Mouse (Mus musculus) forebrain, embryonic 16.5 days (tissue): ENCODE data around the gene Gba2. TPM values are rescaled to one million over a fixed set of nuclear protein-coding genes. Genes with fewer than 3 reads are reported as not detected.

Experiments
- ATAC-seq: fragments of 200-750 bp; cut with Nextera tagmentation; 2 replicates; pipeline ENCODE4 v1.8.0; 2017; ENCODE audit warnings: mild to moderate bottlenecking, moderate library complexity
- H3K27ac ChIP-seq: fragments of 300-500 bp; sonication (generic); 2 replicates; pipeline ENCODE4 v1.5.1; 2014; ENCODE audit warnings: low read length, control low read depth
- H3K27me3 ChIP-seq: fragments of 300-500 bp; sonication (generic); replicated peaks from 2 replicates; pipeline ENCODE4 v1.6.1; 2014; ENCODE audit warnings: low read length; ENCODE audit not compliant: control insufficient read depth, insufficient read depth
- H3K36me3 ChIP-seq: fragments of 300-500 bp; sonication (generic); 2 replicates; pipeline ENCODE4 v1.6.1; 2014; ENCODE audit not compliant: control insufficient read depth, insufficient read depth
- H3K4me1 ChIP-seq: fragments of 300-500 bp; sonication (generic); replicated peaks from 2 replicates; pipeline ENCODE4 v1.6.1; 2014; ENCODE audit warnings: low read length; ENCODE audit not compliant: control insufficient read depth, insufficient read depth
- H3K4me2 ChIP-seq: fragments of 300-500 bp; sonication (generic); 2 replicates; pipeline ENCODE4 v1.6.1; 2014; ENCODE audit warnings: mild to moderate bottlenecking, low read length, control low read depth
- H3K4me3 ChIP-seq: fragments of 300-500 bp; sonication (generic); replicated peaks from 2 replicates; pipeline ENCODE4 v1.5.1; 2014; ENCODE audit warnings: mild to moderate bottlenecking, low read length, control low read depth
- H3K9ac ChIP-seq: fragments of 300-500 bp; sonication (generic); replicated peaks from 2 replicates; pipeline ENCODE4 v1.6.1; 2014; ENCODE audit warnings: low read depth, low read length, control low read depth
- H3K9me3 ChIP-seq: fragments of 300-500 bp; sonication (generic); 2 replicates; pipeline ENCODE4 v1.6.1; 2016; ENCODE audit warnings: low read length; ENCODE audit not compliant: control insufficient read depth
- WGBS: fragments of 180-500 bp; shearing (Covaris S2); extraction: QIAGEN DNeasy Blood & Tissue Kit; methylation state at CpG from one replicate; pipeline ENCODE4 v1.1.7; 2014; 5-methylcytosine and 5-hydroxymethylcytosine counted together
- polyA plus RNA-seq: library from polyadenylated mRNA; unstranded; fragments of >200 nt; fragmentation: Nextera tagmentation; extraction: Ambion mirVana; gene quantifications from 2 replicates; pipeline ENCODE4 v1.2.1, GENCODE M21; 2015

Gba2 gene
- polyA plus RNA-seq, 1 experiment from 2014 or later: 62.3 TPM

DNA sequence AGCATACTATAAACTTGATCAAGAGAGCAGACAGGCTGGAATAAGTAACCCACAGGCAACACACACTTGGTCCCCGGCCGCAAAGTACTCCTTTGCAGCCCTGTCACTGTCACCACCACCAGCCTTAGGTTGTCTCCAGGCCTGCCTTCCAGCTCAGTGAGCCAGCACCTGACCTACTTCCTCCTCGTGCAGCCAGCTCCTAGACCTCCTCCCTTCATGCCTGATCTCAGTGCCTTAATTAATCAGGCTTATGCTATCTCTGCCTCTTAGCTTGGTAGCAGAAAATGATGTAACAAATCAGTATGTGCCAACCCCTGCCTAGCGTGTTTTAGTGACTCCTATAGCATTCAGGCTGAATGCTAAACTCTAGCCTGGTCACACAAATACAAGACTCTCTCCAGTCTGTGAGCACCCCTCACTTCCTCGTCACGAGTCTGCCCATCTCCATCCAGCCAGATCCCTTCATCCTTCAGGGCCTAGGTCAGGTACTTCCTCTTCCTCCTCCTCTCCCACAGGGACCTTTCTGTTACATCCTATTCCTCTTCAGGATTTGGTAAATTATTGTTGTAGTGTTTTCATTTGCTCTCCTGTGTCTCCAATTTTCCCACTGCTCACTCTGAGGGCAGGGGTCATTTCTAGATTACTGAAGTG lies 7.2 kb downstream of the Gba2 start:
- peaks cover 22% of the 10 kb centered on the region for H3K4me1 ChIP-seq
- 86% methylated on average over 6 of the region's 6 CpGs for WGBS
- ATAC-seq: no peak

DNA sequence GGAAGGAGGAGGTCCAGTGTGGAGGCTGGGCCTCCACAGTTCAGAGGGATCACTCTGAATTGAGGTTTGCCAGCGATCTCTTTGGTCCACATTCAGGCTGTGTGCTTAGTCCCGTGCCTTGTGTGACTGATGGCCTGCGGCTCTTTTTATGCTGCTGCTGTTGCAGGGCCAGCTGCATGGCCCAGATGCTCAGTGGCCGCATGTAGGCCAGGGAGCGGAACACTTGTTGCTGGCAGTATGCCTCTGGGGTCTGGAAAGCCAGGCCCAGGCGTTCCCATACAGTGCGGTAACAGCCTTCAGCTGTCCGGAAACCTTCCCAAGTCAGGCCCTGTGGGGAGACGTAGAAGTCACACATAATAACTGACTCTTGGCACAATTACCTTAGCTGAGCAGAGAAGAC lies 11.5 kb downstream of the Gba2 start:
- Histone ChIP-seq H3K27me3 (no peaks in the 10 kb centered on the region), H3K27ac (no peak overlapping the region), H3K9ac (no peak overlapping the region), H3K36me3 (peaks cover 55% of the 10 kb centered on the region), H3K4me2 (no peak overlapping the region), H3K4me1 (peaks cover 13% of the 10 kb centered on the region), H3K9me3 (no peaks in the 10 kb centered on the region), H3K4me3 (no peak overlapping the region)
- ATAC-seq: no peak
- 92% methylated on average over 9 of the region's 9 CpGs for WGBS

More for the DNA sequence above, 7.2 kb downstream of the Gba2 start:
- H3K36me3 ChIP-seq: peaks cover 49% of the 10 kb centered on the region
- no peak overlapping the region for H3K4me2 ChIP-seq
- no peaks in the 10 kb centered on the region for H3K27me3 ChIP-seq
- H3K9me3 ChIP-seq: no peaks in the 10 kb centered on the region
- H3K4me3 ChIP-seq: no peak overlapping the region
- H3K9ac ChIP-seq: no peak overlapping the region
- H3K27ac ChIP-seq: no peak overlapping the region

DNA sequence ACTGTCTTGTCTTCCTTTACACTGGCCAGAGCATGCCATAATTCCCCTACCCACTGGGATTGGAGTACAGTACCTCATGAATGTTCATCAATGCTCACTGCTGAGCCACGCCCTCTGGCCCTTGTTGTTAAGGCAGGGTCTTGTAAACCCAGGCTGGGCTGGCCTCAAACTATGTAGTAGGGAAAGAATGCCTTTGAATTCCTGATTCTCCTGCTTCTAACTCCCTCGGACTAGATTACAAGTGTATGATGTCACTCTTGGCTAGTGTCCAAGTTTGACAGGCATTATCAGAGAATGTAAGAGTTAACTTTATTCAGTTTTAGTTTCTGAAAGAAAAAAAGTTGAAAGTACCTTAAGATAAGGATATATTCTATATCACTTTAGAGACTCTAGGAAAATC lies 14.4 kb downstream of the Gba2 start:
- no peak overlapping the region for H3K4me3 ChIP-seq
- no peaks in the 10 kb centered on the region for H3K27me3 ChIP-seq
- H3K9me3 ChIP-seq: no peaks in the 10 kb centered on the region
- no peak overlapping the region for H3K9ac ChIP-seq
- H3K4me2 ChIP-seq: no peak overlapping the region
- H3K36me3 ChIP-seq: peaks cover 39% of the 10 kb centered on the region
- ATAC-seq: no peak
- no peak overlapping the region for H3K27ac ChIP-seq
- H3K4me1 ChIP-seq: peaks cover 33% of the 10 kb centered on the region
- WGBS: 26% methylated on average over 2 of the region's 2 CpGs

DNA sequence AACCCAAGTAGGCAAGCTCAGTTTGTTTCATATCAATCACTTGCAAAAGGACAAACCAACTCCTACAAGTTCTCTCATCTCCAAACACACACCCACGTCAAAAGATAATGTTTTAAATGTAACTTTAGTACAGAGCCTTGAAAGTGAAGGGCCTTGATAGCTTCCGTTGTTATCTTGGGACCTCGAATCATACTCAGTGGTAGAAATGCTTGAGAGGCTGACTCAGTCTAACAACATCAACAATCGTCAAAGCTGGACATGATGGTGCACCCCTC lies 15.1 kb downstream of the Gba2 start:
- no peak for ATAC-seq
- H3K36me3 ChIP-seq: peaks cover 33% of the 10 kb centered on the region
- peak overlapping the region; percentile 72; the same call in 1 of the 2 replicates for H3K4me3 ChIP-seq
- WGBS: 84% methylated on average over 4 of the region's 4 CpGs
- H3K4me1 ChIP-seq: peaks cover 39% of the 10 kb centered on the region
- H3K9ac ChIP-seq: peak overlapping the region; percentile 97; the same call in 1 of the 2 replicates
- H3K4me2 ChIP-seq: peak overlapping the region; percentile 95
- H3K27ac ChIP-seq: no peak overlapping the region
- no peaks in the 10 kb centered on the region for H3K9me3 ChIP-seq
- no peaks in the 10 kb centered on the region for H3K27me3 ChIP-seq

DNA sequence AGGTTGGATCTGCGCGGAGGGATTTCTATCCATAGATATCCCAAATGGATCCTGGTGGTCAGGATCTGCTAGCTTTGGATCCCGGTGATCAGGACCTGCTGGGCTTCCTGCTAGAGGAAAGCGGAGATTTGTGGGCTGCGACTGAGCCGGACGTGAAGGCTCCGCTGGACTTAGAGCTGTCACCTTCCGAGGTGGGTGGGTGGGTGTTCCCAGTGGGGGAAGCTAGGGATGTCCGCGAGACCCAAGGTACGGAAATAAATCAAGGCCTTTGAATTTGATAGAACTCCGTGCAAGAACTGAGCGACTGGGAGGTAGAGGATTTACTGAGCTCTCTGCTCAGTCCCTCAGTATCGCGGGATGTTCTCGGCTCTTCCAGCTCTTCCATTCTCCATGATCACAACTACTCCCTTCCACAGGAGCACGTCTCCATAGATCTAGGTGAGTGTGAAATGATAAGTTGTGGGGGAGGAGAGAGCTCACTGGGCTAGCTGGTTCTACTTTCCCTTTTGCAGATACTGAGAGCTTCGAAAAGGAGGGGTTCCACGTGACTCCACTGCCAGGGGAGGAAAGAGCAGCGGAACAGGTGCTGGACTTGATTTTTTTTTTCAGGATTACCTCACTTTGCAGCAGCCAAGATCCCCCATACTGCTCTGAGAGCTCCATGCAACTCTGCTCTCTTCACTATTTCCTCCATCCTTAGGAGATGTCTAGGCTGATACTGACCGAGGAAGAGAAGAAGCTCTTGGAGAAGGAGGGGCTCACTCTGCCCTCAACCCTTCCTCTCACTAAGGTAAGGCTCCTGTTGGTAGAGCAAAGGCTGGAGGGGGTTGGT lies 15.7 kb downstream of the Gba2 start:
- ATAC-seq: peak; percentile 8
- no peaks in the 10 kb centered on the region for H3K9me3 ChIP-seq
- peaks cover 39% of the 10 kb centered on the region for H3K4me1 ChIP-seq
- no peaks in the 10 kb centered on the region for H3K27me3 ChIP-seq
- H3K4me3 ChIP-seq: peak overlapping the region; percentile 72
- peak overlapping the region; percentile 95 for H3K4me2 ChIP-seq
- H3K9ac ChIP-seq: peak overlapping the region; percentile 97
- 7% methylated on average over 22 of the region's 22 CpGs for WGBS
- H3K36me3 ChIP-seq: peaks cover 29% of the 10 kb centered on the region
- H3K27ac ChIP-seq: peak overlapping the region; percentile 95

DNA sequence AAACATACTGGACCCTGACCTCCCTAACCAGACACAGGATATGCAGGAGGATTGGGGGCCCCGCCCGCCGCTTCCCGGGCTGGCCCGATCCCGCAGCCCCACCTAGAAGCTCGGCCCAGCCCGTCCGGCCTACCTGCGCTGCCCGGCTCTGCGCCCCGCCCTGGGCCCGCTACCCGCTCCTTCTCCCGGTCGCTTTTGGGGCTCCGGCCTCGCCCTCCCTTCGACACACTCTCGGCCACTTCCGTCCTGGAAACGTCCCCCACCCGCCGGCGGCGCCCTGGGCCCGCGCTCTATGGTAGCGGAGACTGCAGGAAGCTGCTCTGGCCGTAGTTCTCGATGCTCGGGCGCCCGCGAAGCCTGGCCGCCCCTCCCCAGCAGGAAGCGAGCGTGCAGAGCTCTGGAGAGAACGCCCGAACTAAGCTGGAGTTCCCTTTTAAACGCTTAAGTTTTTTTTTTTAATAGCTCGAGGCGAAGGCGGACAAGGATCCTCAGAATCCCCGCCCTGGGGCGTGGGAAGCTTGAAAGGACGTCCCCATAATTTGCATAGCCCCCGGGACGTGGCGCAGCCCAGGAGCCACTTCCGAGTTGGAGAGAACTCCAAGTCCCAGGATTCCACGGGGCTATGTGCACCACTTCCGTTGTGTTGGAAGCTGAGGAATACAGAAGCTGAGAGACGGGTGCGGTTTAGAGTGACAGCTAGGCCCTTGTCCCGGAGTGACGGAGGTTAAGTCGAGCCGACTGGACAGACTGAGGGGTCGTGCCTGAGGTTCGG lies 16.5 kb downstream of the Gba2 start, which contains the start of the genes Creb3 and Tln1:
Gene Creb3 (plus strand): TSS at position 336 of the 772 bp plus-strand sequence.
Gene Tln1 (minus strand): TSS at position 695 of the 772 bp plus-strand sequence.
- Histone ChIP-seq H3K4me2 (peak within 1 kb of the TSS; percentile 95), H3K4me3 (peak within 1 kb of the TSS; percentile 72), H3K27me3 (no peaks in the 10 kb centered on the region), H3K4me1 (peaks cover 39% of the 10 kb centered on the region), H3K9me3 (no peaks in the 10 kb centered on the region), H3K9ac (peak within 1 kb of the TSS; percentile 97), H3K36me3 (peaks cover 25% of the 10 kb centered on the region), H3K27ac (peak within 1 kb of the TSS; percentile 95)
- ATAC-seq: peak; percentile 97
- under 1% methylated on average over 62 of the region's 62 CpGs for WGBS

DNA sequence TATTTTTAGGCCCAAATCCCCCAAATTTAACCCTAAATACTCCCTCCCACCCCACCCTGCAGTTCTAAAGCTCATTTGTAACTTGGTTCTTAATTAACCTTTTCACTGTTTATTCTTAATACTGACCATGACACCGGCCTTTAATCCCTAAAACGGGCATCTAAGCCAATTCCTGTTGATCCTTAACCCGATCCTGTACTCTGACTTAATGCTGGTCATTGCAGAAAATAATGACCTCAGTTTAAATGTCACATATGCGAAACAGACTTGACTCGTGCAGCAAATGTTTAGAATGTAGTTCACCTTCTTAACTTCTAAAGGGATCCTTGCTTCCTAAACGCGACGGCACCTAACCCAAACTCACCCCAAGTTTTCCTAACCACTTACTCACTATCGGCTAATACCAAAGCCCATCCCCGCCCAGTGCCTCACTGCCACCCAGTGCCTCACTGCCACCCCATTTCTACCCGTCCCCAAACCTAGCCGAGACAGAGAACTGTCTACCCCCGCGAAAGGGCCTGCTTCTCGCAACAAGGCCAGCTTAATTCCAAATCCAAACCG lies 17.2 kb downstream of the Gba2 start:
- Histone ChIP-seq H3K4me3 (peak overlapping the region; percentile 72), H3K36me3 (peaks cover 18% of the 10 kb centered on the region), H3K9ac (peak overlapping the region; percentile 97), H3K9me3 (no peaks in the 10 kb centered on the region), H3K27ac (peak overlapping the region; percentile 95), H3K4me2 (peak overlapping the region; percentile 64), H3K4me1 (peaks cover 39% of the 10 kb centered on the region), H3K27me3 (no peaks in the 10 kb centered on the region)
- peak; percentile 19 for ATAC-seq
- WGBS: 2% methylated on average over 16 of the region's 16 CpGs

DNA sequence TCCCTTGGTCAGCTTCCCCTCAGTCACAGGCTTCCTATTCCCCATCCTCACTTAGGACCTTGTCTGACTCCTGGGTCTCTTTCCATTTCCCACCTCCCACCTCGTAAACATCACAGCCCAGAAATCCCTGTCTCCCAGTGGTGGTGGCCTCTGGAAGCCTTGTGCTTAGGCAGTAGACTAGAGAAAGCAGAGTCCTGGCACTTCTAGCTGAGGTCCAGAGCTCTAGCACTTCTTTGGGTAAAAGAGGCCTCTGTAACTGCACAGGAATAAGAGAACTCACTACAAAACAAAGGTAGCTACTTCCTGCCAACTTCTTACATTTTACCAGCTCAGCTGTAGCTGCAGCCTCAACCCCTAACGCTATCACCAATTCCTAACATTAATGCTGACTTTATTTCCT lies 17.7 kb downstream of the Gba2 start:
- Histone ChIP-seq H3K4me3 (peak overlapping the region; percentile 72), H3K9me3 (no peaks in the 10 kb centered on the region), H3K27me3 (no peaks in the 10 kb centered on the region), H3K36me3 (peaks cover 16% of the 10 kb centered on the region), H3K4me2 (peak overlapping the region; percentile 64), H3K27ac (no peak overlapping the region), H3K4me1 (peaks cover 39% of the 10 kb centered on the region), H3K9ac (0 out of 2 replicates have a peak overlapping the region, but pooled peaks have one; percentile 97)
- no peak for ATAC-seq
- 50% methylated on average over 2 of the region's 2 CpGs for WGBS

DNA sequence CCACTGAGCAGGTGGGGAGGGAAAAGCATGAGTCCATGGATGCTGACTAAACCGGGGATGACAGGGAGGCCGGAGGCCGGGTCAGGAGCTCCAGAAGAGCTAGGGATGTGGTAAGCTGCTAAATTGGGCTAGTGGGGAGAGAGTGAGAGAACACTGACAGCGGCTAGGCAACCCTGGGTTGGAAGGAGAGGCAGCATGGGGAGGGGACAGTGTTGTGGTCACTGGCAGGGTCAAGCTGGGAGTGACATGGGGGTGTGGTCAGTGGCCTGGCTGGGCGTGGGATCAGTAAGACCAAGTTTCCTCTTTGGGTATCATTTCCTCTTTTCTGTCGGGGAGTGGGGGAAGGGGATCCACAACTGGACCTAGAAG lies 18.4 kb downstream of the Gba2 start:
- peaks cover 39% of the 10 kb centered on the region for H3K4me1 ChIP-seq
- 67% methylated on average over 5 of the region's 6 CpGs for WGBS

More for the DNA sequence above, 18.4 kb downstream of the Gba2 start:
- Histone ChIP-seq H3K4me2 (no peak overlapping the region), H3K4me3 (no peak overlapping the region), H3K9ac (no peak overlapping the region), H3K27me3 (no peaks in the 10 kb centered on the region), H3K9me3 (no peaks in the 10 kb centered on the region), H3K36me3 (peaks cover 13% of the 10 kb centered on the region), H3K27ac (no peak overlapping the region)
- ATAC-seq: no peak
